Mouse (Mus musculus) adrenal gland, adult (tissue): ENCODE measurements around the gene Mdm4.
"Not testable (repeated sequence)": the region's sequence is repeated elsewhere in the genome, so short reads cannot be mapped to it uniquely, and the experiment has no call there.

Experiments
- DNase-seq, 2 experiments: peaks; one replicate each; pipeline ENCODE4 v3.0.0; 2022 to 2023; ENCODE audit warnings: low spot score in 1 of 2; ENCODE audit not compliant: inconsistent age in 2 of 2

The Mdm4 gene

GRCm38 (mm10) chr1:133053034-133053433 lies 22.7 kb upstream of the Mdm4 start:
- DNase-seq: peak in 1 of 2 experiments; percentile 4

GRCm38 (mm10) chr1:133051829-133052228 lies 21.5 kb upstream of the Mdm4 start:
- no peak for DNase-seq

GRCm38 (mm10) chr1:133050001-133050431 lies 19.7 kb upstream of the Mdm4 start:
- peak; percentile 43 to 72 for DNase-seq

- DNase-seq: no peak
Measured at GRCm38 (mm10) chr1:133048690-133049089, 18.3 kb upstream of the Mdm4 start.

GRCm38 (mm10) chr1:133047575-133047974 lies 17.2 kb upstream of the Mdm4 start:
- DNase-seq: peak in 1 of 2 experiments; percentile 69

GRCm38 (mm10) chr1:133046441-133046931 lies 16.1 kb upstream of the Mdm4 start:
- peak; percentile 53 to 82 for DNase-seq

- DNase-seq: peak; percentile 86 to 93
Measured at GRCm38 (mm10) chr1:133045861-133046440, 15.6 kb upstream of the Mdm4 start.

- DNase-seq: peak in 1 of 2 experiments; percentile 56
Measured at GRCm38 (mm10) chr1:133045011-133045860, 14.9 kb upstream of the Mdm4 start, which contains the start of gene Pik3c2b. Pik3c2b (plus strand) TSS chr1:133045667.

GRCm38 (mm10) chr1:133039505-133039949 lies 9.2 kb upstream of the Mdm4 start:
- peak; percentile 34 to 83 for DNase-seq

- DNase-seq: not testable (repeated sequence)
Measured at GRCm38 (mm10) chr1:133034682-133035081, 4.3 kb upstream of the Mdm4 start.

GRCm38 (mm10) chr1:133034091-133034460 lies 3.7 kb upstream of the Mdm4 start:
- DNase-seq: peak; percentile 58 to 90

- peak; percentile 78 to 96 for DNase-seq
Measured at GRCm38 (mm10) chr1:133033316-133034090, 3.1 kb upstream of the Mdm4 start.

- no peak for DNase-seq
Measured at GRCm38 (mm10) chr1:133032981-133033315, 2.6 kb upstream of the Mdm4 start.

GRCm38 (mm10) chr1:133029744-133030143 lies 617 bp downstream of the Mdm4 start:
- DNase-seq: no peak

- no peak for DNase-seq
Measured at GRCm38 (mm10) chr1:133027980-133028379, 2.4 kb downstream of the Mdm4 start.

- DNase-seq: no peak
Measured at GRCm38 (mm10) chr1:133027126-133027525, 3.2 kb downstream of the Mdm4 start.

GRCm38 (mm10) chr1:133025796-133026190 lies 4.6 kb downstream of the Mdm4 start:
- DNase-seq: peak in 1 of 2 experiments; percentile 58

GRCm38 (mm10) chr1:133025051-133025795 lies 5.1 kb downstream of the Mdm4 start:
- peak; percentile 91 to 96 for DNase-seq

GRCm38 (mm10) chr1:133024426-133024825 lies 5.9 kb downstream of the Mdm4 start:
- DNase-seq: no peak

GRCm38 (mm10) chr1:133023723-133024122 lies 6.6 kb downstream of the Mdm4 start:
- not testable (repeated sequence) for DNase-seq

GRCm38 (mm10) chr1:133021971-133022370 lies 8.4 kb downstream of the Mdm4 start:
- DNase-seq: not testable (repeated sequence)
